In genomic region chr14:23896036-23896435, GRCm38 (mm10) we compare ENCODE assay signal across 18 mouse cellular contexts.
A peak's percentile ranks its signal among the peaks of the same experiment; 100 is the strongest.
DNase-seq lines count a peak whose midpoint lies in the region; TF ChIP-seq lines count a peak whose summit lies in the region.
"Had no signal": no experiment of that assay in that cellular context is flagged by ENCODE, and none has a peak within 500 bp of the region (broad histone marks: within the 10 kb centered on the region; RNA-seq: fewer than 3 reads in every experiment).

No protein-coding gene starts in this region.

- peak overlapping the region; percentile 70 for H3K27ac ChIP-seq in layer of hippocampus, adult 2 months
- H3K27ac ChIP-seq: embryonic facial prominence, embryonic 13.5 days; embryonic facial prominence, embryonic 15.5 days; forebrain, embryonic 10.5 days; forebrain, embryonic 12.5 days had no signal

- peak; percentile 41 to 50 for DNase-seq in cerebellum, postnatal 14 days
- no peak for DNase-seq in cerebellum, postnatal 36 days
- DNase-seq in layer of hippocampus, adult 2 months (ENCODE audit: low spot score in 2 of 2) = no peak
- no peak for DNase-seq in layer of hippocampus, adult 9-10 months (ENCODE audit: low spot score)
- peak; percentile 53 for DNase-seq in retina, postnatal 1 day
- no peak for DNase-seq in retina, embryonic 14.5 days (ENCODE audit: low spot score)
- DNase-seq: adrenal gland, adult 2 months; adrenal gland, postnatal 10 days; adrenal gland, postnatal 25 days; cerebellum, adult 11 months; cerebellum, adult 2 months; cerebellum, adult 9-10 months; embryo, embryonic 11 days had no signal

- H3K4me3 ChIP-seq in layer of hippocampus, adult 2 months = no peak overlapping the region
- H3K4me3 ChIP-seq: embryonic facial prominence, embryonic 13.5 days; embryonic facial prominence, embryonic 15.5 days; erythroblast, embryonic 14.5 days; forebrain, embryonic 10.5 days; forebrain, embryonic 12.5 days had no signal

- no peak for TF ChIP-seq CTCF in layer of hippocampus, adult 2 months (conservative IDR thresholded peaks at IDR 0.05)

Comparison
In these comparisons a context has a peak if more than half of its experiments do, and no peak if none do; other contexts are left out.
1. DNase-seq: peak in cerebellum, postnatal 14 days (2 of 2) and retina, postnatal 1 day (single experiment); none in cerebellum, postnatal 36 days (0 of 2), layer of hippocampus, adult 2 months (0 of 2), layer of hippocampus, adult 9-10 months (single experiment) and retina, embryonic 14.5 days (single experiment).